Mouse (Mus musculus) skeletal muscle tissue, postnatal 0 days (tissue): ENCODE data around the gene Eef1g. TPM values are rescaled to one million over a fixed set of nuclear protein-coding genes. Genes with fewer than 3 reads are reported as not detected.

Experiments
- polyA plus RNA-seq: library from polyadenylated mRNA; unstranded; fragments of >200 nt; fragmentation: Nextera tagmentation; extraction: Ambion mirVana; gene quantifications from 2 replicates; pipeline ENCODE4 v1.2.1, GENCODE M21; 2015

The Eef1g gene
- 377 and 401 TPM in 2 replicates for polyA plus RNA-seq

GRCm38 (mm10) chr19:8966590-8967372 lies at the start of gene Eef1g:
Gene Eef1g (plus strand): TSS chr19:8967041.

GRCm38 (mm10) chr19:8920073-8920736 lies 46.6 kb upstream of the Eef1g start, which contains the start of gene B3gat3:
Gene B3gat3 (plus strand): TSS chr19:8920374.

GRCm38 (mm10) chr19:8929224-8930088 lies 37.4 kb upstream of the Eef1g start, which contains the start of the genes Rom1 and Eml3:
Gene Rom1 (minus strand): TSS chr19:8929356.
Gene Eml3 (plus strand): TSS chr19:8929552.

GRCm38 (mm10) chr19:8941515-8942217 lies 25.2 kb upstream of the Eef1g start, which contains the start of gene Mta2:
Gene Mta2 (plus strand): TSS chr19:8941875.

GRCm38 (mm10) chr19:8953135-8954039 lies 13.5 kb upstream of the Eef1g start, which contains the start of gene Tut1:
Gene Tut1 (plus strand): TSS chr19:8953847.

GRCm38 (mm10) chr19:8989066-8989566 lies 22.3 kb downstream of the Eef1g start, which contains the start of gene Ahnak:
Gene Ahnak (plus strand): TSS chr19:8989284.

Other genes starting within 250 kb of the Eef1g start
- 43.4 and 65.1 TPM in 2 replicates for gene Slc3a2, start 243.7 kb upstream of the Eef1g start, polyA plus RNA-seq
- 39.3 and 41.2 TPM in 2 replicates for gene Wdr74, start 231.2 kb upstream of the Eef1g start, polyA plus RNA-seq
- 0.66 TPM in 1 of 2 replicates, not detected in the other for gene 1700092M07Rik, start 226.3 kb upstream of the Eef1g start, polyA plus RNA-seq
- gene Stx5a, start 225.6 kb upstream of the Eef1g start, polyA plus RNA-seq = 66.0 and 69.0 TPM in 2 replicates
- gene Nxf1, start 210.0 kb upstream of the Eef1g start, polyA plus RNA-seq = 54.0 and 56.1 TPM in 2 replicates
- gene Tmem223, start 196.0 kb upstream of the Eef1g start, polyA plus RNA-seq = 154 and 161 TPM in 2 replicates
- 45.0 and 52.0 TPM in 2 replicates for gene Tmem179b, start 192.6 kb upstream of the Eef1g start, polyA plus RNA-seq
- gene Taf6l, start 180.6 kb upstream of the Eef1g start, polyA plus RNA-seq = 13.8 and 14.2 TPM in 2 replicates
- 106 and 107 TPM in 2 replicates for gene Polr2g, start 168.5 kb upstream of the Eef1g start, polyA plus RNA-seq
- 1.4 and 1.6 TPM in 2 replicates for gene Zbtb3, start 164.5 kb upstream of the Eef1g start, polyA plus RNA-seq
- 18.6 and 18.7 TPM in 2 replicates for gene Ttc9c, start 147.7 kb upstream of the Eef1g start, polyA plus RNA-seq
- 2.9 and 3.4 TPM in 2 replicates for gene Hnrnpul2, start 147.0 kb upstream of the Eef1g start, polyA plus RNA-seq
- not detected in 2 replicates for gene AC129217.1, start 137.3 kb upstream of the Eef1g start, polyA plus RNA-seq
- gene Bscl2, start 129.6 kb upstream of the Eef1g start, polyA plus RNA-seq = 25.2 and 79.5 TPM in 2 replicates
- 0.43 and 0.46 TPM in 2 replicates for gene Gng3, start 127.8 kb upstream of the Eef1g start, polyA plus RNA-seq
- gene Lrrn4cl, start 116.3 kb upstream of the Eef1g start, polyA plus RNA-seq = 8.7 and 11.7 TPM in 2 replicates
- 164 and 180 TPM in 2 replicates for gene Ubxn1, start 95.5 kb upstream of the Eef1g start, polyA plus RNA-seq
- gene Uqcc3, start 86.1 kb upstream of the Eef1g start, polyA plus RNA-seq = 91.7 and 93.1 TPM in 2 replicates
- 28.4 and 33.6 TPM in 2 replicates for gene Lbhd1, start 83.3 kb upstream of the Eef1g start, polyA plus RNA-seq
- gene Gm49403, start 83.1 kb upstream of the Eef1g start, polyA plus RNA-seq = not detected in 2 replicates
- 34.6 and 42.1 TPM in 2 replicates for gene 1810009A15Rik, start 78.2 kb upstream of the Eef1g start, polyA plus RNA-seq
- gene Gm49416, start 78.1 kb upstream of the Eef1g start, polyA plus RNA-seq = not detected in 2 replicates
- gene Ints5, start 74.0 kb upstream of the Eef1g start, polyA plus RNA-seq = 14.6 and 15.7 TPM in 2 replicates
- 23.3 and 26.7 TPM in 2 replicates for gene Ganab, start 69.0 kb upstream of the Eef1g start, polyA plus RNA-seq
- gene B3gat3, start 46.7 kb upstream of the Eef1g start, polyA plus RNA-seq = 25.2 and 29.5 TPM in 2 replicates
- 3.1 and 3.5 TPM in 2 replicates for gene Rom1, start 37.7 kb upstream of the Eef1g start, polyA plus RNA-seq
- 12.5 and 14.2 TPM in 2 replicates for gene Eml3, start 37.5 kb upstream of the Eef1g start, polyA plus RNA-seq
- 51.8 and 59.1 TPM in 2 replicates for gene Mta2, start 25.2 kb upstream of the Eef1g start, polyA plus RNA-seq
- 13.4 and 14.3 TPM in 2 replicates for gene Tut1, start 13.2 kb upstream of the Eef1g start, polyA plus RNA-seq
- gene Ahnak, start 22.2 kb downstream of the Eef1g start, polyA plus RNA-seq = 65.9 and 67.3 TPM in 2 replicates
- 1.4 and 2.8 TPM in 2 replicates for gene Scgb1a1, start 120.9 kb downstream of the Eef1g start, polyA plus RNA-seq
- gene Asrgl1, start 168.6 kb downstream of the Eef1g start, polyA plus RNA-seq = 10.7 and 14.1 TPM in 2 replicates